Mouse (Mus musculus) gastrocnemius, postnatal 14 days (tissue): ENCODE results near the gene Ftsj1. TPM values are rescaled to one million over a fixed set of nuclear protein-coding genes. Genes with fewer than 3 reads are reported as not detected.

Source experiments
- total RNA-seq, 2 experiments: library from RNA; stranded (reverse); gene quantifications; 2 replicates each; pipeline ENCODE4 v1.2.3; 2021

Ftsj1 gene
- total RNA-seq, 2 experiments from 2014 or later = 11.2 to 12.6 TPM

Other genes with a start within 250 kb of the Ftsj1 start
- gene Glod5, start 233.9 kb downstream of the Ftsj1 start, total RNA-seq = not detected
- 1 to 10 TPM; 5.2 to 5.5 TPM for gene Suv39h1, start 177.6 kb downstream of the Ftsj1 start, total RNA-seq
- gene Was, start 161.9 kb downstream of the Ftsj1 start, total RNA-seq = under 1 TPM; 0.84 to 0.93 TPM
- 10 to 100 TPM; 19.6 to 20.6 TPM for gene Wdr13, start 119.5 kb downstream of the Ftsj1 start, total RNA-seq
- 100 to 1,000 TPM; 179 to 195 TPM for gene Rbm3, start 106.5 kb downstream of the Ftsj1 start, total RNA-seq
- gene Tbc1d25, start 76.2 kb downstream of the Ftsj1 start, total RNA-seq = 1 to 10 TPM; 2.5 to 3.7 TPM
- 10 to 100 TPM; 11.3 to 11.8 TPM for gene Ebp, start 58.9 kb downstream of the Ftsj1 start, total RNA-seq
- 1 to 10 TPM; 3.3 to 4.7 TPM for gene Porcn, start 45.9 kb downstream of the Ftsj1 start, total RNA-seq
- under 1 TPM in 1 of 2 experiments, not detected in 1; 0.27 TPM for gene Slc38a5, start 18.7 kb upstream of the Ftsj1 start, total RNA-seq
- not detected for gene Ssxb10, start 75.0 kb upstream of the Ftsj1 start, total RNA-seq
- gene Ssxb9, start 114.6 kb upstream of the Ftsj1 start, total RNA-seq = not detected
- not detected for gene Ssxb1, start 160.9 kb upstream of the Ftsj1 start, total RNA-seq
- not detected for gene Ssxb2, start 209.3 kb upstream of the Ftsj1 start, total RNA-seq